Mouse (Mus musculus) intestine, embryonic 16.5 days (tissue): ENCODE measurements around the gene Camp. TPM values are rescaled to one million over a fixed set of nuclear protein-coding genes. Genes with fewer than 3 reads are reported as not detected.

Experiments
- ATAC-seq: fragments of 200-750 bp; cut with Nextera tagmentation; 2 replicates; pipeline ENCODE4 v1.8.0; 2017; ENCODE audit warnings: moderate TSS enrichment, moderate library complexity
- H3K27ac ChIP-seq: fragments of 300-500 bp; sonication (generic); 2 replicates; pipeline ENCODE4 v1.5.1; 2014; ENCODE audit warnings: mild to moderate bottlenecking, low read length
- H3K27me3 ChIP-seq: fragments of 300-500 bp; sonication (generic); replicated peaks from 2 replicates; pipeline ENCODE4 v1.6.1; 2014; ENCODE audit warnings: low read length, control low read depth, mixed read lengths; ENCODE audit not compliant: control insufficient read depth, insufficient read depth
- H3K36me3 ChIP-seq: fragments of 300-500 bp; sonication (generic); 2 replicates; pipeline ENCODE4 v1.6.1; 2014; ENCODE audit warnings: low read length, control low read depth; ENCODE audit not compliant: control insufficient read depth, insufficient read depth
- H3K4me1 ChIP-seq: fragments of 300-500 bp; sonication (generic); 2 replicates; pipeline ENCODE4 v1.6.1; 2014; ENCODE audit warnings: low read length, control low read depth, mixed read lengths; ENCODE audit not compliant: control insufficient read depth, insufficient read depth
- H3K4me2 ChIP-seq: fragments of 300-500 bp; sonication (generic); 2 replicates; pipeline ENCODE4 v1.6.1; 2014; ENCODE audit warnings: low read depth, low read length, control low read depth
- H3K4me3 ChIP-seq: fragments of 300-500 bp; sonication (generic); 2 replicates; pipeline ENCODE4 v1.5.1; 2014; ENCODE audit warnings: mild to moderate bottlenecking, low read length
- H3K9ac ChIP-seq: fragments of 300-500 bp; sonication (generic); 2 replicates; pipeline ENCODE4 v1.6.1; 2014; ENCODE audit warnings: low read depth, low read length
- H3K9me3 ChIP-seq: fragments of 300-500 bp; sonication (generic); 2 replicates; pipeline ENCODE4 v1.6.1; 2016; ENCODE audit warnings: low read length, control low read depth; ENCODE audit not compliant: control insufficient read depth
- WGBS: fragments of 180-500 bp; shearing (Covaris S2); extraction: QIAGEN DNeasy Blood & Tissue Kit; methylation state at CpG from one replicate; pipeline ENCODE4 v1.1.7; 2014; 5-methylcytosine and 5-hydroxymethylcytosine counted together
- polyA plus RNA-seq: library from polyadenylated mRNA; unstranded; fragments of >200 nt; fragmentation: Nextera tagmentation; extraction: Ambion mirVana; gene quantifications from 2 replicates; pipeline ENCODE4 v1.2.1, GENCODE M21; 2015

The Camp gene
- polyA plus RNA-seq, 1 experiment from 2014 or later, result 3.5 TPM

DNA sequence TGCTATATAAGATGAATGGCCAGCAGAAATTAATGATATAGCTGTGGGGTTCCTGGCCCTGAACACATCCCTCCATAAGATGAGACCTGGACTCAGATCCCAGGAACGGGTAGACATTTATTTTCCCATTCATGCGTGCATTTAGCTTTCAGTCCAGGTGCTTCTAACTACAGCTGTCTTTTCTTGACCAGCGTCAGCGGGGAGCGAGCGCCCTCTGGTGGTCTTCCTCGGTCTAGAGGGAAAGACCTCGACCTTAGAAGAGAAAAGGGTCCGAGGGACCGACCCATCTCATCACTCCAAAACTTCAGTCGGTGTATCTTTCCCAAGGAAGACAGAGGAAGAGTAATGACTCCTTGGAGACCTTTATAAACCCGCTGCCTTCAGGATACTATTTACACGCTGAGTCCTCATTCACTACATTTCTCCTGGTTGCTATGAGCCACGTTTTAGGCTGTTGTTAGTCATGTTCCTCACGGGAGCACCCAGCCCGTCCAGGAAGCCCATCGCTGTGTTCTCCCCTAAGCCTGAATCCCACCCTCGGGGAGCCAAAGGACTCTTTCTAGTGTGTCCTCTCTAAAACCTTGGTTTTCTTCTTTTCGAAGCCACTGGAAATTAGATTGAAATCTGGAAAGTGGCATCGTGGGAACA, 13.1 kb upstream of the Camp start:
- Histone ChIP-seq H3K27ac (no peak overlapping the region), H3K4me1 (no peaks in the 10 kb centered on the region), H3K9me3 (no peaks in the 10 kb centered on the region), H3K4me2 (peak overlapping the region; percentile 46), H3K27me3 (no peaks in the 10 kb centered on the region), H3K9ac (peak overlapping the region; percentile 27; the same call in 1 of the 2 replicates), H3K4me3 (no peak overlapping the region), H3K36me3 (no peaks in the 10 kb centered on the region)
- 11% methylated on average over 20 of the region's 20 CpGs for WGBS
- ATAC-seq, result peak; percentile 55; the same call in 1 of the 2 replicates

DNA sequence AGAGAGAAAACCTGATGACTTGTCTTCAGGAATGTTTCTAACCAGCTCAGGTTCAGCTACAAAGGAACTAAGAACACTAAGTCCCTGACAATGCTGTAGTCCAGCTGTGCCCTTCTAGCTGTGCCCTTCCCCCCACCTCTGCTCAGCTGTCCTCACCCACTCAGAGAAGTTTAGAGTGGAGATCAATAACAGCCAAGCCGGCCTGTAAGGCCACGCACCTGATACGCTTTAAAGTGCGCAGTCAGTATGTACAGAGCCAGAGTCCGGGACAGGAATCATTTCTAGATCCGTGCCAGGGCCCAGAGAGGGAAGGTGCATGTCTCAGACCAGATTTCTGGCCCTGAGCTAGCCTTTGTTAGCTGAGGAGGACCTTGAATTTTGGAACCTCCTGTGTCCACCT, 6.5 kb upstream of the Camp start:
- H3K4me1 ChIP-seq, result no peaks in the 10 kb centered on the region
- H3K4me2 ChIP-seq, result no peak overlapping the region
- WGBS, result 70% methylated on average over 6 of the region's 6 CpGs
- H3K9ac ChIP-seq, result no peak overlapping the region
- no peak overlapping the region for H3K4me3 ChIP-seq
- no peak overlapping the region for H3K27ac ChIP-seq
- H3K27me3 ChIP-seq, result no peaks in the 10 kb centered on the region
- no peaks in the 10 kb centered on the region for H3K9me3 ChIP-seq
- H3K36me3 ChIP-seq, result no peaks in the 10 kb centered on the region
- no peak for ATAC-seq

DNA sequence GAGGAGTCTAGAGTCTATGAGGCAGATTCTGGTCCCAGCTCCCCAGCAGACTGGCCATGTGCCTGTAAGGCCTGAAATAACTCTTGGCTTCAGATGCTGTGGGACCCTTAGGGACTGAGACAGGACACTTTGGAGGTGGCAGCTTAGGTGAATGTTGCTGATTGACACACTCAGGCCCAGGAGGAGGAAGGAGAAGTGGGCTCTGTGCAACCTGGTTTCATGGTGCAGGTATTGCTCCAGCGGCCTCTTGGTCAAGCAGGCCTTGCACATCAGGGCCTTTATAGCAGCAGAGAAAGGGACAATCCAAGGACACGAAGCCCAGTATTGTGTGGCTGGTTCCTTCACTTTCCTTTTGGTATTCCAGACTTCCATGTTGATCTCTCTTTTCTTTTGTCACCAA, 4.9 kb upstream of the Camp start:
- Histone ChIP-seq H3K4me1 (no peaks in the 10 kb centered on the region; the same call in 1 of the 2 replicates), H3K9ac (no peak overlapping the region), H3K27ac (no peak overlapping the region), H3K36me3 (no peaks in the 10 kb centered on the region), H3K9me3 (no peaks in the 10 kb centered on the region), H3K4me2 (no peak overlapping the region), H3K27me3 (no peaks in the 10 kb centered on the region), H3K4me3 (no peak overlapping the region)
- ATAC-seq, result no peak
- WGBS, result 80% methylated on average over 2 of the region's 2 CpGs

DNA sequence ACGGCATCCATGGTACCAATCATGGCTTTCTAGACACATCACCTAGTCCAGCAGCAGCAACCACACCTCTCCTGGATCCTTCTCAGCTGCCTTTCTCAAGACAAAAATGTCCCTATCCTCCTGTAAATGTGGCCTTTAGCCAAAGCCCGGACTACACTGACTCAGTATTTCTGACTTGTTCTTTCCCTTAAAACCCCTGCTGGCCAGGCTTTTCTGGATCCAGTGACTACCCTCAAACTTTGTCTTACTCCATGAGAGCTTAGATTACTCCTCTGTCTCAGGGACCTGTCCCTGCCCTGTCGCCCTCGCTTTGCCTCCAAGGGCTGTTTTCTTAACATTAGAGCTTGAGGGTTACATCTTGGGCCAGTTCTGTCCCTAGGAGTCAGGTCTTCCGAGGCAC, 682 bp upstream of the Camp start:
- H3K9me3 ChIP-seq, result no peaks in the 10 kb centered on the region
- H3K27me3 ChIP-seq, result no peaks in the 10 kb centered on the region
- H3K4me2 ChIP-seq, result no peak overlapping the region
- 0 out of 2 replicates have a peak, but pooled peaks have one; percentile 4 for ATAC-seq
- no peak overlapping the region for H3K4me3 ChIP-seq
- WGBS, result 85% methylated on average over 5 of the region's 5 CpGs
- no peak overlapping the region for H3K9ac ChIP-seq
- H3K27ac ChIP-seq, result no peak overlapping the region
- H3K4me1 ChIP-seq, result no peaks in the 10 kb centered on the region; the same call in 1 of the 2 replicates
- H3K36me3 ChIP-seq, result no peaks in the 10 kb centered on the region

DNA sequence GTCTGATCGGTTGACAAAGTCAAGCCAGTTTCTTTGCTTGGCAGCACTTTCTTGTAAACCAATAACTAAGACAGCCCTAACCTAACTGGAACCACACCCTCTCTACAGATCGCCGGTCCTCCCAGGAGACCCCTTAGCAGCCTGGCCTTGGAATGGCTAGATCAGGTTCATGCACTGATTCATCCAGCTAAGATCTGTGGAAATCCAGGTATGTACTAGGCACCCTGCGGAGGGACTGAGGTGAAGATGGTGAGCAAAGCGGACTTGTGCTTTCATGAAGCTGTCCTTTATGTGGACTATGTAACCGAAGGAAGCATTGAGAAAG, 16.4 kb downstream of the Camp start:
- 15% methylated on average over 6 of the region's 6 CpGs for WGBS
- no peaks in the 10 kb centered on the region for H3K36me3 ChIP-seq
- H3K27ac ChIP-seq, result peak overlapping the region; percentile 84; the same call in 1 of the 2 replicates

DNA sequence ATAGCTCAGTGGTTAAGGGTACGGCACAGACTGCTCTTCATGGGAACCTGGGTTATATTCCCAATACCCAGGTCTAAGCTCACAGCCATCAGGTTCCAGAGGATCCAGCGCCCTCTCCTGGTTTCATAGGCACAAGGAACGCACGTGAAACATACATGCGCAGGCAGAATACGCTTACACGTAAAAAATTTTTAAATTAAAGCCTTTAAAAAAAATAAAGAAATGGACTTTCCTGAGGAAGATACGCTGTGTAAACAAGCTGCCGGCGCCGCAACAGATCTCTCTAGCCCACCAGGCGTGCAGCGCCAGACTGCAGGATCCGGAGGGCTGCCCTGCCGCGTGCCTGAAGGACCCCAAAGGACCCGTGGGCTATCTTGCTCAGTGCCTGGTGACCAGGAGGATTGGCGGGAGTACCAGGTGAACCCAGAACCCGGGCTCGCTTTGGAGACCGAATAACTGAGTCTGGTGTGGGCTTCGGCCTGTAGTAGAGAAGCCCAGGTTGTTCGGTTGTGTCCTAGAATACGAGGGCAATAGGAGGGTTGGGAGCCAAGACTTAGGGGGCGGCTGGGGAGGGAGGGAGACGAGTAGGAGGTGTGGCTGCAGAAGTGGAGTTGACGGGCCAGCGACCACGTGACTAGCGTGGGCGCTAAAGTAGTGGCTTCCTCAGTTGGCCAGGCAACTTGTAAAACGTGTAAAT, 16.9 kb downstream of the Camp start, which contains the start of gene Nme6:
Gene Nme6 (plus strand): TSS at position 359 of the 697 bp plus-strand sequence.
- Histone ChIP-seq H3K36me3 (no peaks in the 10 kb centered on the region), H3K27ac (peak within 1 kb of the TSS; percentile 84), H3K4me3 (peak within 1 kb of the TSS; percentile 81), H3K4me1 (peaks cover 6% of the 10 kb centered on the region; the same call in 1 of the 2 replicates), H3K4me2 (peak within 1 kb of the TSS; percentile 76), H3K27me3 (no peaks in the 10 kb centered on the region), H3K9me3 (no peaks in the 10 kb centered on the region), H3K9ac (peak within 1 kb of the TSS; percentile 82)
- under 1% methylated on average over 32 of the region's 32 CpGs for WGBS
- peak; percentile 99 for ATAC-seq

More for the DNA sequence above, 16.4 kb downstream of the Camp start:
- ATAC-seq, result peak; percentile 58
- peaks cover 6% of the 10 kb centered on the region; the same call in 1 of the 2 replicates for H3K4me1 ChIP-seq
- peak overlapping the region; percentile 82 for H3K9ac ChIP-seq
- H3K9me3 ChIP-seq, result no peaks in the 10 kb centered on the region
- peak overlapping the region; percentile 74 for H3K4me2 ChIP-seq
- H3K27me3 ChIP-seq, result no peaks in the 10 kb centered on the region
- H3K4me3 ChIP-seq, result peak overlapping the region; percentile 81

DNA sequence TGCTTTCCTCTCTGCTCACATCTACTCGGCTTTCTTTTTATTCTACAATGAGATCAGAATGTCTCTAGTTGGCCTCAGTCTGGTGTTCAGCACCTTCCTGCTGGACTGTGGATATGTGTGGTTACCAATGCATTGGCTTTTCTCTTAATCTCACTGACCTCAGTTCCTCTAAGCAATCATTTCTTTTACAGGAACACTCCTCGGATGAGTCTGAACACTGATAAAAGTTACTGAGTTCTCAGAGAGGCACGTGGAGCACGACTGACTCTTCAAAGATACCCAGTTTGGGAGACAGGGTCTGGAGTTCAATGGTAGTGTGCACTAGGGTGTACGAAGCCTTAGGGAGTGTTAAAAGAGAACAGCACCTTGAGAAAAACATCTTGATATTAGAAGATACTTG, 23.2 kb downstream of the Camp start:
- Histone ChIP-seq H3K4me1 (no peaks in the 10 kb centered on the region), H3K4me2 (no peak overlapping the region), H3K4me3 (no peak overlapping the region), H3K9me3 (no peaks in the 10 kb centered on the region), H3K9ac (no peak overlapping the region), H3K27ac (no peak overlapping the region), H3K36me3 (no peaks in the 10 kb centered on the region), H3K27me3 (no peaks in the 10 kb centered on the region)
- ATAC-seq, result no peak
- WGBS, result 78% methylated on average over 5 of the region's 5 CpGs

DNA sequence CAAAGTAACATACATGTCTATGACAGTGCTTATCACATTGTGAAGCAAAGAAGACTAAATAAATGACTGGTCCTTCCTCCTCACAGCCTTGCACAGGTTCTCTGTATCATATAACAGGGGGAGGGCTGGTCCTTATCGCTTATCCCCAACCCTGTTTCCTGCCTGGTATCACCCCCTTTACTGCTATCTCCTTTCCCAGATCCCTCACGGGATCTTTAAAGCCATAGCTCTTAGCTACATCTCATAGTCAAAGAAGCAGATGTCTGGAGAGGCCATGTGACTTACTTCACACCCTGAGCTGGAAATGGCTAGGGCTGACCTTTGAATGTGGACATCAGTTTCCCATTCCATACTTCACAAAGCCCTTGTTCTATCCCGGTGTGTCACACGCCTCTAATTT, 23.7 kb downstream of the Camp start:
- no peak overlapping the region for H3K4me2 ChIP-seq
- no peak overlapping the region for H3K27ac ChIP-seq
- H3K27me3 ChIP-seq, result no peaks in the 10 kb centered on the region
- H3K4me1 ChIP-seq, result no peaks in the 10 kb centered on the region
- H3K36me3 ChIP-seq, result no peaks in the 10 kb centered on the region
- H3K9ac ChIP-seq, result no peak overlapping the region
- no peak overlapping the region for H3K4me3 ChIP-seq
- H3K9me3 ChIP-seq, result no peaks in the 10 kb centered on the region
- WGBS, result 58% methylated on average over 4 of the region's 4 CpGs
- ATAC-seq, result no peak

DNA sequence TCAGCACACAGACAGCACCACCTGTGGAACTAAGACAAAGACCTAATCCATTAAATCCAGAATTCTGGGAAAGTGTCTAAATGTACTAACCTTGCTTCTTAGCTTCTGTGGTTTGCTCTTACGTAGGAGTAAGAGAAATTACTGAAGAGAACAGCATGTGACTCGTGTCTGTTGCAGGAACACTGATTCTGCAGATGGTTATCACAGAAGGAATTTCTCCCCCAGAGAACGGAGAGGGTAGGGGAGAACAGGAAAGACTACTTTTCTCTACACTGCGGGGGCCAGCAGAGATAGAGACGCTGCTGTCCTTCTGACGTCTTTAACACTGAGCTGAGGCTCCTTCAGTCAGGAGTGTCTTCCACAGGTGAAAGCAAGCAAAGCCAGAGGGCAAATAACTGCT, 33.1 kb downstream of the Camp start:
- no peak; the same call in 1 of the 2 replicates for ATAC-seq
- WGBS, result 37% methylated on average over 6 of the region's 6 CpGs
- Histone ChIP-seq H3K4me1 (no peaks in the 10 kb centered on the region), H3K4me2 (no peak overlapping the region), H3K27me3 (no peaks in the 10 kb centered on the region), H3K9ac (no peak overlapping the region), H3K9me3 (no peaks in the 10 kb centered on the region), H3K4me3 (no peak overlapping the region), H3K27ac (no peak overlapping the region), H3K36me3 (no peaks in the 10 kb centered on the region)
